Mouse (Mus musculus): ENCODE measurements around the gene Brms1l. TPM values are rescaled to one million over a fixed set of nuclear protein-coding genes. Genes with fewer than 3 reads are reported as not detected.

Gene Brms1l
- total and polyA plus RNA-seq, 3 experiments, result 35.9 to 115 (median 37.9) TPM

DNA sequence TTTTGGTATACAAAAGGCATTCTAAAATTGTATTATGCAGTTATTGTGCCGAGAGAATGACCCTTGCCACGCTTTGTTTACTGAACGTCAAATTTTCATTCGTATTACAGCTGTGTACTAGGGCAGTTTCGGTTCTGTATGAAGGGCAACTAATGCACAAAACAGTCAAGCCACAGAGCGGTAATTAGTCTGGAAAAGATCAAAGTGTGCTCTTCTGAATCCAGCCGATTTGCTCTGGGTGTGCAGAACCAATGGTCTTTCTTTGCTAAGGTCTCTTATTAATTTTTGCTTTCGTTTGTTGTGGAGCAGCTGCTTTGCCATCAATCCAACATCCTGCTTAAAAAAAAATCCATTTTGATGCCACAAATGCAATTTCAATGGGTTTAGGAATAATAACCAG, 80.1 kb downstream of the Brms1l start:
- DNase-seq (ENCODE audit: low spot score) (no peak), ATAC-seq (ENCODE audit: extremely low read depth, insufficient number of reproducible peaks, low FRiP score, poor library complexity, severe bottlenecking) (no peak)
- no peaks in the 10 kb centered on the region for H3K27me3 ChIP-seq (ENCODE audit: insufficient read depth, low read length)
- no peaks in the 10 kb centered on the region for H3K36me3 ChIP-seq (replicated peaks)
- TF ChIP-seq GATA1 (IDR thresholded peaks at IDR 0.05; ENCODE audit: borderline replicate concordance, low read length) (no peak), TAL1 (conservative IDR thresholded peaks at IDR 0.05; ENCODE audit: low read depth, low read length) (no peak), CTCF (IDR thresholded peaks at IDR 0.05; ENCODE audit: low read depth, low read length) (no peak), POLR2AphosphoS5 (IDR thresholded peaks at IDR 0.05; ENCODE audit: insufficient replicate concordance, low read depth, low read length) (no peak), GATA2 (IDR thresholded peaks at IDR 0.05; ENCODE audit: borderline replicate concordance, low read depth, low read length) (no peak)
- H3K4me3 ChIP-seq (ENCODE audit: low read depth, low read length), result no peak overlapping the region
- peaks cover 3% of the 10 kb centered on the region; the same call in 1 of the 2 replicates for H3K4me1 ChIP-seq (ENCODE audit: insufficient read depth, low read depth, low read length)
- H3K9me3 ChIP-seq (replicated peaks), result no peaks in the 10 kb centered on the region

DNA sequence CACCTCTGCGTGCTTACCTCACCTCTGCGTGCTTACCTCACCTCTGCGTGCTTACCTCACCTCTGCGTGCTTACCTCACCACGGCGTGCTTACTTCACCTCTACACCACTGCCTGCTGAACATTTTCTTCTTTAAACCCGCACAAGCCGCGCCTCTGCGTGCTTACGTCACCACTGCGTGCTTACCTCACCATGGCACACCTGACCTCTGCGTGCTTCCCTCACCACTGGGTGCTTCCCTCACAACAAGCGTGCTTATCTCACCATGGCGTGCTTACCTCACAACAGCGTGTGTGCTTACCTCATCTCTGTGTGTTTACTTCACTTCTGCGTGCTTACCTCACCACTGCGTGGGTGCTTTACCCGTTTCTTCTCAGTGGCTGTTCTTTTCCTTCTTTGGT, 80.9 kb downstream of the Brms1l start:
- Histone ChIP-seq H3K27me3 (ENCODE audit: insufficient read depth, low read length) (peaks cover 4% of the 10 kb centered on the region; the same call in 1 of the 2 replicates), H3K36me3 (replicated peaks) (no peaks in the 10 kb centered on the region), H3K9me3 (replicated peaks) (no peaks in the 10 kb centered on the region), H3K4me3 (ENCODE audit: low read depth, low read length) (no peak overlapping the region), H3K4me1 (ENCODE audit: insufficient read depth, low read depth, low read length) (peaks cover 3% of the 10 kb centered on the region; the same call in 1 of the 2 replicates)
- DNase-seq (ENCODE audit: low spot score) (no peak), ATAC-seq (ENCODE audit: extremely low read depth, insufficient number of reproducible peaks, low FRiP score, poor library complexity, severe bottlenecking) (no peak)
- TF ChIP-seq GATA2 (IDR thresholded peaks at IDR 0.05; ENCODE audit: borderline replicate concordance, low read depth, low read length) (no peak), TAL1 (conservative IDR thresholded peaks at IDR 0.05; ENCODE audit: low read depth, low read length) (no peak), POLR2AphosphoS5 (IDR thresholded peaks at IDR 0.05; ENCODE audit: insufficient replicate concordance, low read depth, low read length) (no peak; the same call in 1 of the 2 replicates), GATA1 (IDR thresholded peaks at IDR 0.05; ENCODE audit: borderline replicate concordance, low read length) (no peak), CTCF (IDR thresholded peaks at IDR 0.05; ENCODE audit: low read depth, low read length) (no peak)

Other genes starting within 250 kb of the Brms1l start
- not detected in 2 replicates for gene Insm2, start 236.9 kb upstream of the Brms1l start, total RNA-seq (2014; fragmentation: Nextera tagmentation)
- gene Insm2, start 236.9 kb upstream of the Brms1l start, total RNA-seq (2017), result 0.05 TPM in 1 of 2 replicates, not detected in the other
- not detected in 2 replicates for gene Insm2, start 236.9 kb upstream of the Brms1l start, polyA plus RNA-seq (2012)
- 169 and 177 TPM in 2 replicates for gene Ralgapa1, start 15.2 kb upstream of the Brms1l start, total RNA-seq (2014; fragmentation: Nextera tagmentation)
- gene Ralgapa1, start 15.2 kb upstream of the Brms1l start, total RNA-seq (2017), result 49.1 and 57.9 TPM in 2 replicates
- gene Ralgapa1, start 15.2 kb upstream of the Brms1l start, polyA plus RNA-seq (2012), result 13.3 and 13.6 TPM in 2 replicates